Mouse (Mus musculus): ENCODE measurements around the gene Zfp646. TPM values are rescaled to one million over a fixed set of nuclear protein-coding genes. Genes with fewer than 3 reads are reported as not detected.

Zfp646 gene
- polyA plus RNA-seq, 1 experiment from 2014 or later, result 5.3 TPM

- Histone ChIP-seq H3K9me3 (replicated peaks) (no peaks in the 10 kb centered on the region), H3K4me3 (no peak overlapping the region), H3K4me1 (replicated peaks) (no peaks in the 10 kb centered on the region), H3K4me2 (no peak overlapping the region), H3K27me3 (peaks cover under 1% of the 10 kb centered on the region; the same call in 1 of the 2 replicates), H3K27ac (no peak overlapping the region), H3K36me3 (peaks cover 24% of the 10 kb centered on the region; the same call in 1 of the 2 replicates), H3K9ac (no peak overlapping the region)
- ATAC-seq (replicated peaks; ENCODE audit: insufficient number of reproducible peaks, insufficient read depth, low FRiP score, low read depth), result no peak
- WGBS, result 78% methylated on average over 6 of the region's 6 CpGs
Observed at GRCm38 (mm10) chr7:127922451-127923275, 46.6 kb downstream of the Zfp646 start.

DNA sequence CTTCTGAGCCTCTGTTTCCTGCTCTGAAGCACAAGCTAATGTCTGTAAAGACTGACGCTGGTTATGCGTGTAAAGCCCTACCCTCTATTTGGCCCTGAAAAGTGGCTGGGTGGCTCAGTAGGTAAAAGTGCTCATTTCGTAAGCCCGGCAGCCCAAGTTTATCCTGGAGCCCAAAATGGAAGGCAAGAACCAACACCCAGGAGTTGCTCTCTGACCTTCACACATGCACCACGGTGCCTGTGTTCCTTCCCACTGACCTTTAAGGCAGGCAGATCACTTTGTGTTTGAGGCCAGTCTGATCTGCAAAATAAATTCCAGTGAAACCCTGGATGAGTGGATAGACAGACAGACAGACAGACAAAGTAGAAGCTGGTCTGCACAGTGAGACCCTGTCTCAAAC, 47.7 kb downstream of the Zfp646 start:
- peaks cover under 1% of the 10 kb centered on the region; the same call in 1 of the 2 replicates for H3K4me1 ChIP-seq (replicated peaks)
- H3K9ac ChIP-seq, result no peak overlapping the region
- H3K4me2 ChIP-seq, result no peak overlapping the region
- peaks cover 11% of the 10 kb centered on the region for H3K27me3 ChIP-seq
- H3K4me3 ChIP-seq, result no peak overlapping the region
- 91% methylated on average over 5 of the region's 5 CpGs for WGBS
- H3K27ac ChIP-seq, result no peak overlapping the region
- H3K36me3 ChIP-seq, result peaks cover 23% of the 10 kb centered on the region; the same call in 1 of the 2 replicates
- ATAC-seq (replicated peaks; ENCODE audit: insufficient number of reproducible peaks, insufficient read depth, low FRiP score, low read depth), result no peak
- no peaks in the 10 kb centered on the region for H3K9me3 ChIP-seq (replicated peaks)

DNA sequence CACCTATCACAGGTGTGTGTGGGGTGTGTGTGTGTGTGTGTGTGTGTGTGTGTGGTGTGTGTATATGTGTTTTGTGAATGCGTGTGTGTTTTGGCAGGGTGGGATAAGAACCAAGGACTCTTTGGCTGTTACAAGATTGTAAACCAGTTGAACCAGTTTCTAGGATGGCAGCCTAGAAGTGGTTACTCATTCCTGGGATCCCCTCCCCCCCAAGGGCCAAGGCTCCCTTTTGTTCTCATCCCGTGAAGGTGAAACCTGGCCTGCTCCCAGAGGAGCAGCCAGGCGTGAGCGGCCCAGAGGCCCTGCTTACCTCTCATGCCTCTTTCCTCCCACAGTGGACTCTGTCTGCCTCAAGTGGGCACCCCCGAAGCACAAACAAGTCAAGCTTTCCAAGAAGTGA, 49.2 kb downstream of the Zfp646 start:
- Histone ChIP-seq H3K36me3 (peaks cover 23% of the 10 kb centered on the region; the same call in 1 of the 2 replicates), H3K4me1 (replicated peaks) (peaks cover 14% of the 10 kb centered on the region), H3K27ac (no peak overlapping the region), H3K9me3 (replicated peaks) (no peaks in the 10 kb centered on the region), H3K9ac (no peak overlapping the region), H3K27me3 (peaks cover 23% of the 10 kb centered on the region), H3K4me2 (no peak overlapping the region), H3K4me3 (no peak overlapping the region)
- ATAC-seq (replicated peaks; ENCODE audit: insufficient number of reproducible peaks, insufficient read depth, low FRiP score, low read depth), result no peak
- 73% methylated on average over 5 of the region's 5 CpGs for WGBS

- no peak overlapping the region for H3K9ac ChIP-seq
- ATAC-seq (replicated peaks; ENCODE audit: insufficient number of reproducible peaks, insufficient read depth, low FRiP score, low read depth), result no peak
- 83% methylated on average over 8 of the region's 8 CpGs for WGBS
- H3K9me3 ChIP-seq (replicated peaks), result no peaks in the 10 kb centered on the region
- no peak overlapping the region for H3K4me3 ChIP-seq
- H3K36me3 ChIP-seq, result 0 out of 2 replicates have a peak, but pooled peaks cover 15% of the 10 kb centered on the region
- H3K27me3 ChIP-seq, result peaks cover 27% of the 10 kb centered on the region
- H3K27ac ChIP-seq, result no peak overlapping the region
- no peak overlapping the region for H3K4me2 ChIP-seq
- peaks cover 14% of the 10 kb centered on the region for H3K4me1 ChIP-seq (replicated peaks)
Observed at GRCm38 (mm10) chr7:127926066-127926465, 50.0 kb downstream of the Zfp646 start.

DNA sequence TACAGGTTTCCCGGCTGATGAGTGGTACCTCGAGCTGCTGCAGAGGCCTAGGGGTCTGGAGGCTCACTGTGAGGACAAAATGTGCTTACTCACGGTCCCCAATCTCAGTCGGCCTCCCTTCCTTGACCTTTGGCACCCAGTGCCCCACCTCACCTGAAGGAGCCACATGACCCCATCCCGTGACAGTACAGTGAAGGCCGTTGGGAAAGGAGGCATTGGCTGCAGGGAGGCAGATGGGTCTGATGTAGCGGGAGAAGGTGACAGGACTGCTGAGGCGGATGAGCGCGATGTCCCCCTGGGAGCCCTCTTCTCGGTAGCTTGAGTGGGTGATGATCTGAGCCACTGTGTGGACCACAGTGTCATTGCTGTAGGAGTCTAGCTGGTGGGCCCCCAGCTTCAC, 50.8 kb downstream of the Zfp646 start:
- H3K4me2 ChIP-seq, result no peak overlapping the region

DNA sequence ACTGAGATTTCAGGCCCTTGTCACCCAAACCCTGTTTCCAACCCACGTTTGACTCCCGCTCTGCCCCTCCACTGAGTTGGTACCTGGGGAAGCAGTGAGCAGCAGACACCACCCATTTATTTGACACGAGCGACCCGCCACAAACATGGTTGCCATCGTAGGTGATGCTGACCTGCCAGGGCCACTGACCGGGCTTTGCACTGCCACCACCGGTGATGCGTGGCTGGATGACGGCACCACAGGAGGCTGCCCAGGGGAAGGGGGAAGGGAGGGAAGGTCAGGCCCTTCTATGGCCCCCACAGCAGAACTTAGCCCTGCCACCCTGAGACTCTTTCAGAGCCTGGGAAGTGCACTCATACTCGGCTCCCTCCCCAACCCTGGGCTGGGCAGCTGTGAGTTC, 51.7 kb downstream of the Zfp646 start:
- no peak for ATAC-seq (replicated peaks; ENCODE audit: insufficient number of reproducible peaks, insufficient read depth, low FRiP score, low read depth)
- Histone ChIP-seq H3K4me2 (no peak overlapping the region), H3K27ac (no peak overlapping the region), H3K36me3 (0 out of 2 replicates have a peak, but pooled peaks cover 9% of the 10 kb centered on the region), H3K9ac (no peak overlapping the region), H3K4me1 (replicated peaks) (peaks cover 20% of the 10 kb centered on the region), H3K27me3 (peaks cover 27% of the 10 kb centered on the region), H3K4me3 (no peak overlapping the region), H3K9me3 (replicated peaks) (no peaks in the 10 kb centered on the region)
- 88% methylated on average over 11 of the region's 11 CpGs for WGBS

More for the DNA sequence above, 50.8 kb downstream of the Zfp646 start:
- Histone ChIP-seq H3K27me3 (peaks cover 27% of the 10 kb centered on the region), H3K27ac (no peak overlapping the region), H3K9me3 (replicated peaks) (no peaks in the 10 kb centered on the region), H3K36me3 (0 out of 2 replicates have a peak, but pooled peaks cover 15% of the 10 kb centered on the region), H3K9ac (no peak overlapping the region), H3K4me3 (no peak overlapping the region), H3K4me1 (replicated peaks) (peaks cover 20% of the 10 kb centered on the region)
- no peak for ATAC-seq (replicated peaks; ENCODE audit: insufficient number of reproducible peaks, insufficient read depth, low FRiP score, low read depth)
- 86% methylated on average over 11 of the region's 11 CpGs for WGBS

- WGBS, result 52% methylated on average over 5 of the region's 5 CpGs
- no peak overlapping the region for H3K27ac ChIP-seq
- H3K36me3 ChIP-seq, result 0 out of 2 replicates have a peak, but pooled peaks cover 7% of the 10 kb centered on the region
- no peaks in the 10 kb centered on the region for H3K9me3 ChIP-seq (replicated peaks)
- peaks cover 27% of the 10 kb centered on the region for H3K27me3 ChIP-seq
- H3K4me2 ChIP-seq, result peak overlapping the region; percentile 54
- H3K4me1 ChIP-seq (replicated peaks), result peaks cover 20% of the 10 kb centered on the region
- H3K9ac ChIP-seq, result no peak overlapping the region
- H3K4me3 ChIP-seq, result peak overlapping the region; percentile 22; the same call in 1 of the 2 replicates
- no peak for ATAC-seq (replicated peaks; ENCODE audit: insufficient number of reproducible peaks, insufficient read depth, low FRiP score, low read depth)
Observed at GRCm38 (mm10) chr7:127928596-127928995, 52.6 kb downstream of the Zfp646 start.

DNA sequence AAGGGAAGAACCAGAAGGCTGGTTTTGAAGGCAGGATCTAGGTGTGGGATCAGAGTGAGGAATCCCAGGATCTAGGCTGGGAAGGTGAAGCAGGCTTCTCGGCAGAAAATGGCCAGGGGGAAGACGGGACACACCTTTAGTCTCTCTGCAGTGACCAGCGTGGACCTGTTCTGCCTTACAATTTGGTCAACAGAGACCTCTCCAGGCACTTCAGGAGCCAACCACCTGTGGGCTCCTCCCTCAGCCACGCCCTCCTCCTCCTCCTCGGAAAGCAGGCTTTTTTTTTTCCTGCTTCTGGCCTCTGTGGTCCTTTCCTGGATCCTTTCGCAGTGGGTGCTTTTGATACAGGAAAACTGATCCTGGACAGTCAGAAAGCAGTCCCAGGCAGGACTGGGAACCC, 53.9 kb downstream of the Zfp646 start, which contains the start of gene Prss8:
TSS of gene Prss8 (minus strand) at position 182 of the 400 bp plus-strand sequence.
- WGBS, result 24% methylated on average over 6 of the region's 6 CpGs
- Histone ChIP-seq H3K4me3 (peak within 1 kb of the TSS; percentile 22), H3K4me2 (peak within 1 kb of the TSS; percentile 54), H3K9ac (peak within 1 kb of the TSS; percentile 47; the same call in 1 of the 2 replicates), H3K27me3 (peaks cover 27% of the 10 kb centered on the region), H3K4me1 (replicated peaks) (peaks cover 24% of the 10 kb centered on the region), H3K27ac (no peak within 1 kb of the TSS), H3K9me3 (replicated peaks) (no peaks in the 10 kb centered on the region), H3K36me3 (0 out of 2 replicates have a peak, but pooled peaks cover 1% of the 10 kb centered on the region)
- ATAC-seq (replicated peaks; ENCODE audit: insufficient number of reproducible peaks, insufficient read depth, low FRiP score, low read depth), result no peak

- WGBS, result 83% methylated on average over 5 of the region's 5 CpGs
- no peak overlapping the region for H3K27ac ChIP-seq
- H3K4me1 ChIP-seq (replicated peaks), result peaks cover 24% of the 10 kb centered on the region
Observed at GRCm38 (mm10) chr7:127930636-127931035, 54.6 kb downstream of the Zfp646 start.

GRCm38 (mm10) chr7:127931351-127932135, 55.5 kb downstream of the Zfp646 start:
- peak overlapping the region; percentile 13; the same call in 1 of the 2 replicates for H3K4me2 ChIP-seq
- no peak overlapping the region for H3K4me3 ChIP-seq
- H3K4me1 ChIP-seq (replicated peaks), result peaks cover 30% of the 10 kb centered on the region
- peaks cover 27% of the 10 kb centered on the region for H3K27me3 ChIP-seq
- no peak for ATAC-seq (replicated peaks; ENCODE audit: insufficient number of reproducible peaks, insufficient read depth, low FRiP score, low read depth)
- no peaks in the 10 kb centered on the region for H3K36me3 ChIP-seq
- H3K27ac ChIP-seq, result peak overlapping the region; percentile 7; the same call in 1 of the 2 replicates
- no peaks in the 10 kb centered on the region for H3K9me3 ChIP-seq (replicated peaks)
- 44% methylated on average over 13 of the region's 13 CpGs for WGBS
- H3K9ac ChIP-seq, result no peak overlapping the region

More at GRCm38 (mm10) chr7:127930636-127931035, 54.6 kb downstream of the Zfp646 start:
- ATAC-seq (replicated peaks; ENCODE audit: insufficient number of reproducible peaks, insufficient read depth, low FRiP score, low read depth), result no peak
- Histone ChIP-seq H3K9me3 (replicated peaks) (no peaks in the 10 kb centered on the region), H3K27me3 (peaks cover 27% of the 10 kb centered on the region), H3K4me2 (no peak overlapping the region), H3K36me3 (no peaks in the 10 kb centered on the region), H3K9ac (no peak overlapping the region), H3K4me3 (no peak overlapping the region)
